Mouse (Mus musculus) liver, embryonic 14.5 days (tissue): Measurements from ENCODE around the gene Tulp3. TPM values are rescaled to one million over a fixed set of nuclear protein-coding genes. Genes with fewer than 3 reads are reported as not detected.

ENCODE experiments used
- ATAC-seq: fragments of 200-750 bp; cut with Nextera tagmentation; 2 replicates; pipeline ENCODE4 v1.8.0; 2017; ENCODE audit warnings: moderate number of reproducible peaks, mild to moderate bottlenecking, moderate library complexity; ENCODE audit not compliant: insufficient read depth
- DNase-seq, 3 experiments: peaks; one replicate each; pipeline ENCODE4 v3.0.0-alpha.2; 2012 to 2013; ENCODE audit warnings: low read depth in 3 of 3, low spot score in 3 of 3
- H3K27ac ChIP-seq: fragments of 300-500 bp; sonication (generic); 2 replicates; pipeline ENCODE4 v1.5.1; 2014; ENCODE audit warnings: moderate library complexity, mild to moderate bottlenecking, control low read depth, inconsistent platforms
- H3K27me3 ChIP-seq: fragments of 300-500 bp; sonication (generic); 2 replicates; pipeline ENCODE4 v1.6.1; 2014; ENCODE audit warnings: mild to moderate bottlenecking, low read length, moderate library complexity; ENCODE audit not compliant: control insufficient read depth, insufficient read depth
- H3K36me3 ChIP-seq: fragments of 300-500 bp; sonication (generic); replicated peaks from 2 replicates; pipeline ENCODE4 v1.6.1; 2014; ENCODE audit warnings: low read depth; ENCODE audit not compliant: control insufficient read depth, insufficient read depth
- H3K4me1 ChIP-seq, 2 experiments: fragments of 200-500 bp in 1 of 2; fragments of 300-500 bp in 1 of 2; sonication (generic) in 1 of 2; replicated peaks; 2 replicates each; pipeline ENCODE4 v1.6.1; 2012 to 2014; ENCODE audit warnings: antibody characterized with exemption in 1 of 2, inconsistent platforms in 1 of 2, low read length in 1 of 2; ENCODE audit not compliant: control insufficient read depth in 2 of 2, insufficient read depth in 2 of 2
- H3K4me2 ChIP-seq: fragments of 300-500 bp; sonication (generic); 2 replicates; pipeline ENCODE4 v1.6.1; 2014; ENCODE audit warnings: low read depth, mild to moderate bottlenecking, control low read depth, moderate library complexity
- H3K4me3 ChIP-seq, 2 experiments: fragments of 200-500 bp in 1 of 2; fragments of 300-500 bp in 1 of 2; sonication (generic) in 1 of 2; 2 replicates each; pipeline ENCODE4 v1.5.1; 2012 to 2014; ENCODE audit warnings: low read depth in 2 of 2, low read length in 2 of 2, mild to moderate bottlenecking in 2 of 2, control low read depth in 1 of 2, inconsistent platforms in 1 of 2, moderate library complexity in 1 of 2; ENCODE audit not compliant: insufficient read depth in 1 of 2
- H3K9ac ChIP-seq: fragments of 300-500 bp; sonication (generic); replicated peaks from 2 replicates; pipeline ENCODE4 v1.6.1; 2014; ENCODE audit warnings: mild to moderate bottlenecking, control low read depth, moderate library complexity
- H3K9me3 ChIP-seq: fragments of 300-500 bp; sonication (generic); 2 replicates; pipeline ENCODE4 v1.6.1; 2016; ENCODE audit warnings: low read length, mixed read lengths; ENCODE audit not compliant: control insufficient read depth
- CTCF ChIP-seq: IDR thresholded peaks from 2 replicates; pipeline ENCODE4 v1.5.1; 2016; ENCODE audit warnings: antibody characterized with exemption, low read depth, control low read depth
- EP300 ChIP-seq: IDR thresholded peaks from 2 replicates; pipeline ENCODE4 v1.6.1; 2016; ENCODE audit warnings: antibody characterized with exemption, low read depth
- WGBS: fragments of 180-500 bp; shearing (Covaris S2); extraction: QIAGEN DNeasy Blood & Tissue Kit; methylation state at CpG from one replicate; pipeline ENCODE4 v1.1.7; 2014; ENCODE audit not compliant: insufficient replicate concordance; 5-methylcytosine and 5-hydroxymethylcytosine counted together
- polyA plus RNA-seq, 2 experiments: library from polyadenylated mRNA; depleted of rRNA in 1 of 2; stranded (reverse) in 1 of 2; unstranded in 1 of 2; fragments of >200 nt; fragmentation: Nextera tagmentation in 1 of 2; extraction: Ambion mirVana in 1 of 2; gene quantifications; 2 replicates each; pipeline versions ENCODE4 v1.2.1 to v1.2.3; 2012 to 2014

The Tulp3 gene
- polyA plus RNA-seq, 2 experiments, result 1.8 to 2.9 TPM

DNA sequence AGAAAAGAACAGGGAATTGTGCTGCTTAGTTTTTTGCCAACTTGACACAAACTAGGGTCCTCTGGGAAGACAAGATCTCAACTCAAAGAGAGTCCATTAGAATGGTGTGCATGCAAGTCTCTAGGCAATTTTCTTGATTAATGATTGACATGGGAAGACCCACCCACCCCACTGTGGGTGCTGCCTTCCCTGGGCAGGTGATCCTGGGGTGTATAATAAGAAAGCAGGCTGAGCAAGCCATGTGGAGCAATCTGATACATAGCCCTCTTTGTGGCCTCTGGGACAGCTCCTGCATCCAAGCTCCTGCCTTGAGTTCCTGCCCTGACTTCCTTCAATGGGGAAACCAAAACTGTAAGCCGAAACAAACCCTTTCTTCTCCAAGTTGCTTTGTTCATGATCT, 82.1 kb downstream of the Tulp3 start:
- no peak for TF ChIP-seq EP300
- TF ChIP-seq CTCF, result no peak

DNA sequence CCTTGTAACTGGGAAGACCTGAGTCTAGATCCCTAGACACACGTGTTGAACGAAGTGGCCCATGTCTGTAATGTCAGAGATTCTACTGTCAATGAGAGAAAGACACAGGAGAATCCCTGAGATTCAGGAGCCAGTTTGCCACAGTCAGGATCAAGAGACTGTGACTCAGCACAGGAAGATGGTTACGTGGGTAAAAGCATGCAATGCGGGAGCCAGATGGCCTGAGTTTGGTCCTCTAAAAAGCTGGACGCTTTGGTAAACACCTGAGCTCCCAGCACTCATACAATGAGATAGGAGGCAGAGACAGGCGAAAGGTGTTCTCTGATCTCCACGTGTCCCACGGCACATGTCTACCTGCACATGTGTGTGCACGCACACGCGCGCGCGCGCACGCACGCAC, 82.9 kb downstream of the Tulp3 start:
- DNase-seq, result no peak

More for the DNA sequence above, 82.1 kb downstream of the Tulp3 start:
- no peak overlapping the region for H3K9ac ChIP-seq
- H3K4me2 ChIP-seq, result no peak overlapping the region
- no peaks in the 10 kb centered on the region for H3K36me3 ChIP-seq
- H3K27me3 ChIP-seq, result no peaks in the 10 kb centered on the region
- no peak overlapping the region for H3K27ac ChIP-seq
- 63% methylated on average over 1 of the region's 1 CpGs for WGBS
- no peak for DNase-seq
- H3K4me1 ChIP-seq, result peaks cover 0 to 5% of the 10 kb centered on the region in 2 experiments; a peak in 1 of 4 replicates
- no peaks in the 10 kb centered on the region for H3K9me3 ChIP-seq
- ATAC-seq, result no peak
- H3K4me3 ChIP-seq, result no peak overlapping the region

More for the DNA sequence above, 82.9 kb downstream of the Tulp3 start:
- H3K4me1 ChIP-seq, result peaks cover 0 to 2% of the 10 kb centered on the region in 2 experiments; a peak in 1 of 4 replicates
- TF ChIP-seq EP300 (no peak), CTCF (no peak)
- H3K4me3 ChIP-seq, result no peak overlapping the region
- no peak overlapping the region for H3K27ac ChIP-seq
- no peaks in the 10 kb centered on the region for H3K9me3 ChIP-seq
- H3K36me3 ChIP-seq, result no peaks in the 10 kb centered on the region
- 81% methylated on average over 17 of the region's 17 CpGs for WGBS
- H3K27me3 ChIP-seq, result no peaks in the 10 kb centered on the region
- ATAC-seq, result no peak
- H3K4me2 ChIP-seq, result no peak overlapping the region
- H3K9ac ChIP-seq, result no peak overlapping the region

Other genes starting within 250 kb of the Tulp3 start
- 11.6 and 12.1 TPM in 2 replicates for gene Tspan9, start 212.3 kb downstream of the Tulp3 start, polyA plus RNA-seq (2012; rRNA removed)
- 15.5 and 17.2 TPM in 2 replicates for gene Tspan9, start 212.3 kb downstream of the Tulp3 start, polyA plus RNA-seq (2014; fragmentation: Nextera tagmentation; extraction: Ambion mirVana)
- gene Tead4, start 55.0 kb downstream of the Tulp3 start, polyA plus RNA-seq (2012; rRNA removed), result 0.21 and 0.30 TPM in 2 replicates
- 0.18 and 0.34 TPM in 2 replicates for gene Tead4, start 55.0 kb downstream of the Tulp3 start, polyA plus RNA-seq (2014; fragmentation: Nextera tagmentation; extraction: Ambion mirVana)
- 15.3 and 19.0 TPM in 2 replicates for gene Rhno1, start 7.1 kb upstream of the Tulp3 start, polyA plus RNA-seq (2012; rRNA removed)
- gene Rhno1, start 7.1 kb upstream of the Tulp3 start, polyA plus RNA-seq (2014; fragmentation: Nextera tagmentation; extraction: Ambion mirVana), result 45.1 and 51.4 TPM in 2 replicates
- gene Foxm1, start 7.1 kb upstream of the Tulp3 start, polyA plus RNA-seq (2012; rRNA removed), result 25.2 and 25.5 TPM in 2 replicates
- 12.0 and 12.2 TPM in 2 replicates for gene Foxm1, start 7.1 kb upstream of the Tulp3 start, polyA plus RNA-seq (2014; fragmentation: Nextera tagmentation; extraction: Ambion mirVana)
- 0.07 and 0.08 TPM in 2 replicates for gene Tex52, start 19.6 kb upstream of the Tulp3 start, polyA plus RNA-seq (2012; rRNA removed)
- not detected in 2 replicates for gene Tex52, start 19.6 kb upstream of the Tulp3 start, polyA plus RNA-seq (2014; fragmentation: Nextera tagmentation; extraction: Ambion mirVana)
- gene Gm44596, start 19.7 kb upstream of the Tulp3 start, polyA plus RNA-seq (2012; rRNA removed), result not detected in 2 replicates
- not detected in 2 replicates for gene Gm44596, start 19.7 kb upstream of the Tulp3 start, polyA plus RNA-seq (2014; fragmentation: Nextera tagmentation; extraction: Ambion mirVana)
- 0.70 and 0.95 TPM in 2 replicates for gene Nrip2, start 43.4 kb upstream of the Tulp3 start, polyA plus RNA-seq (2012; rRNA removed)
- 1.3 and 1.5 TPM in 2 replicates for gene Nrip2, start 43.4 kb upstream of the Tulp3 start, polyA plus RNA-seq (2014; fragmentation: Nextera tagmentation; extraction: Ambion mirVana)
- gene Itfg2, start 69.1 kb upstream of the Tulp3 start, polyA plus RNA-seq (2012; rRNA removed), result 9.4 and 9.8 TPM in 2 replicates
- 8.7 and 11.9 TPM in 2 replicates for gene Itfg2, start 69.1 kb upstream of the Tulp3 start, polyA plus RNA-seq (2014; fragmentation: Nextera tagmentation; extraction: Ambion mirVana)
- 86.7 and 121 TPM in 2 replicates for gene Fkbp4, start 82.8 kb upstream of the Tulp3 start, polyA plus RNA-seq (2012; rRNA removed)
- 158 and 179 TPM in 2 replicates for gene Fkbp4, start 82.8 kb upstream of the Tulp3 start, polyA plus RNA-seq (2014; fragmentation: Nextera tagmentation; extraction: Ambion mirVana)
- gene Pzp, start 170.9 kb upstream of the Tulp3 start, polyA plus RNA-seq (2012; rRNA removed), result 119 and 187 TPM in 2 replicates
- gene Pzp, start 170.9 kb upstream of the Tulp3 start, polyA plus RNA-seq (2014; fragmentation: Nextera tagmentation; extraction: Ambion mirVana), result 201 and 204 TPM in 2 replicates
- gene A2ml1, start 225.8 kb upstream of the Tulp3 start, polyA plus RNA-seq (2012; rRNA removed), result 4.0 and 7.9 TPM in 2 replicates
- gene A2ml1, start 225.8 kb upstream of the Tulp3 start, polyA plus RNA-seq (2014; fragmentation: Nextera tagmentation; extraction: Ambion mirVana), result 12.7 and 13.1 TPM in 2 replicates